Mouse (Mus musculus) CD4-positive, CD25-positive, alpha-beta regulatory T cell, adult 9 weeks (primary cell): ENCODE results near the gene Sat1. TPM values are rescaled to one million over a fixed set of nuclear protein-coding genes. Genes with fewer than 3 reads are reported as not detected.

Experiments
- polyA plus RNA-seq: library from polyadenylated mRNA; unstranded; fragments of 100-300 nt; shearing (Covaris generic); gene quantifications from one replicate; pipeline ENCODE4 v1.2.1, GENCODE M21; 2017

The Sat1 gene
- polyA plus RNA-seq = 402 TPM

GRCm38 (mm10) chrX:155216271-155216670, at the start of gene Sat1:
Gene Sat1, minus strand, starts transcription at chrX:155216449.

GRCm38 (mm10) chrX:155262235-155262914, 46.1 kb upstream of the Sat1 start, which contains the start of gene Acot9:
Gene Acot9, plus strand, starts transcription at chrX:155262443.

Other genes starting within 250 kb of the Sat1 start
- not detected for gene Magea8, start 220.6 kb downstream of the Sat1 start, polyA plus RNA-seq
- gene Magea5, start 153.3 kb downstream of the Sat1 start, polyA plus RNA-seq = not detected
- not detected for gene Magea1, start 126.7 kb downstream of the Sat1 start, polyA plus RNA-seq
- not detected for gene Magea2, start 122.8 kb downstream of the Sat1 start, polyA plus RNA-seq
- gene Cldn34b2, start 88.0 kb downstream of the Sat1 start, polyA plus RNA-seq = not detected
- 97.8 TPM for gene Acot9, start 46.0 kb upstream of the Sat1 start, polyA plus RNA-seq
- gene Prdx4, start 124.3 kb upstream of the Sat1 start, polyA plus RNA-seq = 57.3 TPM